Mouse (Mus musculus) kidney, adult 2 months (tissue): Measurements from ENCODE around the gene Lbx1.

ENCODE experiments used
- CTCF ChIP-seq: fragments of 200-500 bp; conservative IDR thresholded peaks from 2 replicates; pipeline ENCODE4 v1.5.1; 2011; ENCODE audit warnings: low read depth, mild to moderate bottlenecking, control low read depth, low read length, moderate library complexity, mixed read lengths; ENCODE audit not compliant: insufficient read depth, insufficient read length
- POLR2A ChIP-seq: fragments of 200-500 bp; IDR thresholded peaks from one replicate; pipeline ENCODE4 v1.6.1; 2011; ENCODE audit warnings: low read depth, low read length, control low read depth

GRCm38 (mm10) chr19:45205311-45206105 is 30.1 kb downstream of the Lbx1 start:
- TF ChIP-seq CTCF, result no peak
- no peak for TF ChIP-seq POLR2A
